Mouse (Mus musculus): Measurements from ENCODE around the gene Psmb5. TPM values are rescaled to one million over a fixed set of nuclear protein-coding genes. Genes with fewer than 3 reads are reported as not detected.

Psmb5 gene
- polyA plus RNA-seq, 1 experiment from 2014 or later = 490 TPM

GRCm38 (mm10) chr14:54642224-54642944, 24.6 kb upstream of the Psmb5 start:
- no peak for DNase-seq (ENCODE audit: low spot score)
- peaks cover 77% of the 10 kb centered on the region for H3K36me3 ChIP-seq (replicated peaks)

GRCm38 (mm10) chr14:54641305-54641969, 23.6 kb upstream of the Psmb5 start, which contains the start of gene Cdh24:
Gene Cdh24, minus strand, starts transcription at chr14:54641364.
- WGBS = under 1% methylated on average over 50 of the region's 52 CpGs
- H3K36me3 ChIP-seq (replicated peaks) = peaks cover 77% of the 10 kb centered on the region
- DNase-seq (ENCODE audit: low spot score) = peak; percentile 93
- peak within 1 kb of the TSS; percentile 88 for H3K4me3 ChIP-seq
- H3K9me3 ChIP-seq = no peaks in the 10 kb centered on the region
- H3K27ac ChIP-seq (replicated peaks) = peak within 1 kb of the TSS; percentile 95
- peaks cover 35% of the 10 kb centered on the region for H3K4me1 ChIP-seq
- no peaks in the 10 kb centered on the region for H3K27me3 ChIP-seq (replicated peaks; ENCODE audit: low read depth, poor library complexity, severe bottlenecking)

More at GRCm38 (mm10) chr14:54642224-54642944, 24.6 kb upstream of the Psmb5 start:
- Histone ChIP-seq H3K27me3 (replicated peaks; ENCODE audit: low read depth, poor library complexity, severe bottlenecking) (no peaks in the 10 kb centered on the region), H3K4me1 (peaks cover 35% of the 10 kb centered on the region), H3K4me3 (peak overlapping the region; percentile 88), H3K27ac (replicated peaks) (no peak overlapping the region), H3K9me3 (no peaks in the 10 kb centered on the region)
- WGBS = 80% methylated on average over 25 of the region's 25 CpGs

- Histone ChIP-seq H3K4me3 (peak within 1 kb of the TSS; percentile 88), H3K9me3 (no peaks in the 10 kb centered on the region), H3K4me1 (peaks cover 35% of the 10 kb centered on the region), H3K27ac (replicated peaks) (peak within 1 kb of the TSS; percentile 95), H3K36me3 (replicated peaks) (peaks cover 77% of the 10 kb centered on the region), H3K27me3 (replicated peaks; ENCODE audit: low read depth, poor library complexity, severe bottlenecking) (no peaks in the 10 kb centered on the region)
- under 1% methylated on average over 28 of the region's 28 CpGs for WGBS
- no peak for DNase-seq (ENCODE audit: low spot score)
Measured at GRCm38 (mm10) chr14:54640946-54641304, 23.1 kb upstream of the Psmb5 start, which contains the start of gene Gm17606. Gene Gm17606, plus strand, starts transcription at chr14:54640952.

- 16% methylated on average over 4 of the region's 4 CpGs for WGBS
- H3K36me3 ChIP-seq (replicated peaks) = peaks cover 75% of the 10 kb centered on the region
- H3K4me3 ChIP-seq = peak overlapping the region; percentile 88
- H3K4me1 ChIP-seq = peaks cover 35% of the 10 kb centered on the region
- DNase-seq (ENCODE audit: low spot score) = no peak
- H3K27me3 ChIP-seq (replicated peaks; ENCODE audit: low read depth, poor library complexity, severe bottlenecking) = no peaks in the 10 kb centered on the region
- H3K9me3 ChIP-seq = no peaks in the 10 kb centered on the region
- peak overlapping the region; percentile 95 for H3K27ac ChIP-seq (replicated peaks)
Measured at GRCm38 (mm10) chr14:54640121-54640520, 22.3 kb upstream of the Psmb5 start.

- H3K36me3 ChIP-seq (replicated peaks) = peaks cover 75% of the 10 kb centered on the region
- 0 out of 2 replicates have a peak overlapping the region, but pooled peaks have one; percentile 19 for H3K4me3 ChIP-seq
- no peaks in the 10 kb centered on the region for H3K27me3 ChIP-seq (replicated peaks; ENCODE audit: low read depth, poor library complexity, severe bottlenecking)
- H3K9me3 ChIP-seq = no peaks in the 10 kb centered on the region
- H3K27ac ChIP-seq (replicated peaks) = no peak overlapping the region
- peaks cover 35% of the 10 kb centered on the region for H3K4me1 ChIP-seq
- DNase-seq (ENCODE audit: low spot score) = no peak
- WGBS = 83% methylated on average over 5 of the region's 5 CpGs
Measured at GRCm38 (mm10) chr14:54638210-54638609, 20.4 kb upstream of the Psmb5 start.

DNA sequence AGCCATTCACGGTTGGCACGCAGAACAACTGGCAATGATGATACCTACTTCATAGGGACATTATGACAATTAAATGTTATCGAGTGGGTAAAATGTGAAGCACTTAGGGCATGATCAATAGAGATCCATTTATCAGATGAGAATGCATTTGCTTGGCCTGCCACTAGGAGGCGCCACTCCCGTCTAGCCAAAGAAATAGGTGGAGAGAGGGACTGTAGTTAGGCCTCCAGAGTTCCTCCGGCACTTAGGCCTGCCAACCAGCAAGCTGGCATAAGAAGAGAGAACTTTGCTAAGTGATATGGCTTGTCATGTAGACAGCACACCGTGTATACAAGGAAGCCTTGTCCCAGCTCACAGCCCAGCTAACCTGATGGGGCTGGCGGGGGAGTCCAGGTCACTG, 19.1 kb upstream of the Psmb5 start:
- DNase-seq (ENCODE audit: low spot score) = peak; percentile 73
- Histone ChIP-seq H3K27me3 (replicated peaks; ENCODE audit: low read depth, poor library complexity, severe bottlenecking) (no peaks in the 10 kb centered on the region), H3K9me3 (no peaks in the 10 kb centered on the region), H3K4me1 (peaks cover 33% of the 10 kb centered on the region), H3K36me3 (replicated peaks) (peaks cover 76% of the 10 kb centered on the region), H3K4me3 (no peak overlapping the region), H3K27ac (replicated peaks) (no peak overlapping the region)
- WGBS = 54% methylated on average over 8 of the region's 8 CpGs

- Histone ChIP-seq H3K4me3 (no peak overlapping the region), H3K9me3 (no peaks in the 10 kb centered on the region), H3K36me3 (replicated peaks) (peaks cover 97% of the 10 kb centered on the region), H3K27me3 (replicated peaks; ENCODE audit: low read depth, poor library complexity, severe bottlenecking) (no peaks in the 10 kb centered on the region), H3K27ac (replicated peaks) (no peak overlapping the region), H3K4me1 (peaks cover 6% of the 10 kb centered on the region)
- no peak for DNase-seq (ENCODE audit: low spot score)
- 84% methylated on average over 4 of the region's 4 CpGs for WGBS
Measured at GRCm38 (mm10) chr14:54634182-54634581, 16.4 kb upstream of the Psmb5 start.

DNA sequence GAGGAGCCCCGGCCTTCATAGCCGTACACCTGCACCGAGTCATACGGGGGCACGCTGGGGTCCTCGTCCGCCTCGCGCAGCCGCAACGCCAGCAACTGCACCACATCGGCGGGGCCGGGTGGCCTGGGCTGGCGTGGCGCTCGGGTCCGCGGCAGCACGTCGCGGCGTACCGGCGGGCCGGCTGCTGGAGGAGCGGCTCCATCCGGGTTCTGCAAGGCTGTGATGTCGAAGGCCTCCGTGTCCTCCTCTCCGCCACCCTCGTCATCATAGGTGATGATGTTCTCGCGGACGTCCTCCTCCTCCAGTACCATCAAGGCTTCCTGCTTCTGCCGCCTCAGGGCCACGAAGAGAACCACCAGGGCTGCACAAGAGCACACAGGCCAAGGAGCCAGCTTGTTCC, 14.4 kb upstream of the Psmb5 start:
- no peaks in the 10 kb centered on the region for H3K9me3 ChIP-seq
- no peak overlapping the region for H3K27ac ChIP-seq (replicated peaks)
- no peaks in the 10 kb centered on the region for H3K4me1 ChIP-seq
- no peak for DNase-seq (ENCODE audit: low spot score)
- no peak overlapping the region for H3K4me3 ChIP-seq
- H3K27me3 ChIP-seq (replicated peaks; ENCODE audit: low read depth, poor library complexity, severe bottlenecking) = no peaks in the 10 kb centered on the region
- peaks cover 78% of the 10 kb centered on the region for H3K36me3 ChIP-seq (replicated peaks)
- 92% methylated on average over 37 of the region's 37 CpGs for WGBS

- peaks cover 68% of the 10 kb centered on the region for H3K36me3 ChIP-seq (replicated peaks)
- DNase-seq (ENCODE audit: low spot score) = no peak
- no peaks in the 10 kb centered on the region for H3K9me3 ChIP-seq
- WGBS = 70% methylated on average over 4 of the region's 4 CpGs
- H3K4me1 ChIP-seq = no peaks in the 10 kb centered on the region
- no peak overlapping the region for H3K4me3 ChIP-seq
- H3K27ac ChIP-seq (replicated peaks) = no peak overlapping the region
- H3K27me3 ChIP-seq (replicated peaks; ENCODE audit: low read depth, poor library complexity, severe bottlenecking) = no peaks in the 10 kb centered on the region
Measured at GRCm38 (mm10) chr14:54631240-54631599, 13.4 kb upstream of the Psmb5 start.

GRCm38 (mm10) chr14:54630583-54631239, 12.9 kb upstream of the Psmb5 start:
- Histone ChIP-seq H3K36me3 (replicated peaks) (peaks cover 63% of the 10 kb centered on the region), H3K27ac (replicated peaks) (no peak overlapping the region), H3K27me3 (replicated peaks; ENCODE audit: low read depth, poor library complexity, severe bottlenecking) (no peaks in the 10 kb centered on the region), H3K4me3 (no peak overlapping the region), H3K9me3 (no peaks in the 10 kb centered on the region), H3K4me1 (peaks cover 2% of the 10 kb centered on the region; the same call in 1 of the 2 replicates)
- WGBS = 74% methylated on average over 11 of the region's 11 CpGs
- no peak for DNase-seq (ENCODE audit: low spot score)

DNA sequence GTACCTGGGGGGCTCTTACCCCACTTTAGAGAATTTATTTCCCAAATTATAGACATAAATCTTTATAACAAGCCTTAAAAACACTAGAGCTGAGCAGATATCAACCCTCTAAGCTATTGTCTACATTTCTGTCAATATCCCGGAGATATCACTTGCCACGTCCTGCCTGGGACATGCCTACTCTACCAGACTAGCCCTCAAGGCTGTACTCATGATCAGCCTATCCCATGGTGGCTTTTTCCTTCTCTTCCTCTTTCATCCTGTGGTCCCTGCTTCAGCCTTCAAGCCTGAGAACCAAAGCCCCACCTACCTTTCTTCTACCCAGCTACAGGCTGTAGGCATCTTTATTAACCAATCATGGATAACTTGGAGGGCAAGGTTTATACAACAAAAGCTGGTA, 12.0 kb upstream of the Psmb5 start:
- DNase-seq (ENCODE audit: low spot score) = no peak

GRCm38 (mm10) chr14:54628103-54628502, 10.3 kb upstream of the Psmb5 start:
- no peak for DNase-seq (ENCODE audit: low spot score)
- 0 out of 2 replicates have a peak, but pooled peaks cover 5% of the 10 kb centered on the region for H3K27me3 ChIP-seq (replicated peaks; ENCODE audit: low read depth, poor library complexity, severe bottlenecking)
- no peaks in the 10 kb centered on the region for H3K9me3 ChIP-seq
- no peak overlapping the region for H3K27ac ChIP-seq (replicated peaks)
- no peak overlapping the region for H3K4me3 ChIP-seq
- H3K36me3 ChIP-seq (replicated peaks) = peaks cover 38% of the 10 kb centered on the region
- peaks cover 11% of the 10 kb centered on the region for H3K4me1 ChIP-seq
- WGBS = 75% methylated on average over 5 of the region's 5 CpGs

More for the DNA sequence above, 12.0 kb upstream of the Psmb5 start:
- 89% methylated on average over 2 of the region's 2 CpGs for WGBS
- H3K27me3 ChIP-seq (replicated peaks; ENCODE audit: low read depth, poor library complexity, severe bottlenecking) = 0 out of 2 replicates have a peak, but pooled peaks cover 5% of the 10 kb centered on the region
- H3K9me3 ChIP-seq = no peaks in the 10 kb centered on the region
- H3K36me3 ChIP-seq (replicated peaks) = peaks cover 55% of the 10 kb centered on the region
- peaks cover 5% of the 10 kb centered on the region for H3K4me1 ChIP-seq
- H3K27ac ChIP-seq (replicated peaks) = no peak overlapping the region
- no peak overlapping the region for H3K4me3 ChIP-seq

Data from embryonic facial prominence, embryonic 10.5 days (tissue).